Mouse (Mus musculus) neural tube, embryonic 13.5 days (tissue): ENCODE data around the gene Sufu. TPM values are rescaled to one million over a fixed set of nuclear protein-coding genes. Genes with fewer than 3 reads are reported as not detected.

Source experiments
- ATAC-seq: fragments of 200-750 bp; cut with Nextera tagmentation; 2 replicates; pipeline ENCODE4 v1.8.0; 2017; ENCODE audit warnings: low read depth, mild to moderate bottlenecking, moderate TSS enrichment, moderate library complexity
- H3K27ac ChIP-seq: fragments of 300-500 bp; sonication (generic); replicated peaks from 2 replicates; pipeline ENCODE4 v1.5.1; 2015; ENCODE audit warnings: moderate library complexity, mild to moderate bottlenecking, inconsistent platforms
- H3K27me3 ChIP-seq: fragments of 300-500 bp; sonication (generic); 2 replicates; pipeline ENCODE4 v1.6.1; 2015; ENCODE audit warnings: mild to moderate bottlenecking, inconsistent platforms
- H3K36me3 ChIP-seq: fragments of 300-500 bp; sonication (generic); 2 replicates; pipeline ENCODE4 v1.6.1; 2015; ENCODE audit warnings: mild to moderate bottlenecking, inconsistent platforms
- H3K4me1 ChIP-seq: fragments of 300-500 bp; sonication (generic); replicated peaks from 2 replicates; pipeline ENCODE4 v1.6.1; 2015; ENCODE audit warnings: inconsistent platforms
- H3K4me2 ChIP-seq: fragments of 300-500 bp; sonication (generic); 2 replicates; pipeline ENCODE4 v1.6.1; 2015; ENCODE audit warnings: inconsistent platforms, mild to moderate bottlenecking, moderate library complexity
- H3K4me3 ChIP-seq: fragments of 300-500 bp; sonication (generic); 2 replicates; pipeline ENCODE4 v1.5.1; 2015; ENCODE audit warnings: mild to moderate bottlenecking, inconsistent platforms
- H3K9ac ChIP-seq: fragments of 300-500 bp; sonication (generic); 2 replicates; pipeline ENCODE4 v1.6.1; 2015; ENCODE audit warnings: moderate library complexity, mild to moderate bottlenecking, inconsistent platforms
- H3K9me3 ChIP-seq: fragments of 300-500 bp; sonication (generic); 2 replicates; pipeline ENCODE4 v1.6.1; 2016; ENCODE audit warnings: inconsistent platforms
- WGBS: fragments of 180-500 bp; shearing (Covaris S2); methylation state at CpG from one replicate; pipeline ENCODE4 v1.1.7; 2015; 5-methylcytosine and 5-hydroxymethylcytosine counted together
- polyA plus RNA-seq: library from polyadenylated mRNA; unstranded; fragments of >200 nt; fragmentation: Nextera tagmentation; extraction: Ambion mirVana; gene quantifications from 2 replicates; pipeline ENCODE4 v1.2.1, GENCODE M21; 2015

Sufu gene
- polyA plus RNA-seq, 1 experiment from 2014 or later, result 24.8 TPM

DNA sequence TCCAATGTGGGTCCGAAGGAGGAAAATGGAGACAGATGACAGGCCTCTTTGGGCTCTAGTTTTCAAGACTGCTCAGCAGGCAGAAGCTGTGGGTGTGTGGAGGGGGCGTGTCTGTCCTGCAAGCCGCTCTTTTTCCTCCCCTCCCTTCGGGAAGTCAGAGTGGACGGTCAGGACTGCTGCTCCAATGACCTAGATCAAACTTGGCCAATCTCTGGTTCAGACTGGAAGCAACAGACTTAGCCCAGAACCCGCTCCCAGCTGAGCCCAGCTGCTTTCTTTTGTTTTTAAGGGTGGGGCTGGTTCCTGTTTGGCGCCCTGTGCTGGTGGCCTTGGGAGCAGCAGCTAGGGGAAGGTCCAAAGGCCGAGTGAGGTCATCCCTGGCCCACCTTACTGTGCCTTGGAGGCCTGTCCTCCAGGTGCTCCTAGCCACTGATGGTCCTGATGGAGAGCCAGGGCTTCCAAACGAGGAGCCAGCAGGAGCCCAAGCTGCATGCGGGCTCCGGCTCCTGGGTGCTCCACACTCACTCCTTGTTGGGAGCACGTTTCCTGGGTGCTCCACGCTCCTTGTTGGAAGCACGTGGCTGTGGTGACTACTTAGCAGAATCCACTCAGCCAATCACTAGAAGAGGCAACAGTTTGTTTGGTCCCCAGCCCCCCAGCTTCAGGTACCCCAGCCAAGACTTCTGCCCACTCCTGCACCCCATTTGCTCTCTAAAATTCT lies 128.1 kb downstream of the Sufu start:
- WGBS, result 29% methylated on average over 14 of the region's 14 CpGs
- no peaks in the 10 kb centered on the region for H3K9me3 ChIP-seq
- H3K27me3 ChIP-seq, result no peaks in the 10 kb centered on the region
- peak overlapping the region; percentile 89 for H3K27ac ChIP-seq
- no peak overlapping the region for H3K4me3 ChIP-seq
- no peaks in the 10 kb centered on the region for H3K36me3 ChIP-seq
- no peak for ATAC-seq
- peaks cover 80% of the 10 kb centered on the region for H3K4me1 ChIP-seq
- H3K9ac ChIP-seq, result peak overlapping the region; percentile 49
- H3K4me2 ChIP-seq, result peak overlapping the region; percentile 54

- peak overlapping the region; percentile 26; the same call in 1 of the 2 replicates for H3K9ac ChIP-seq
- H3K4me1 ChIP-seq, result peaks cover 92% of the 10 kb centered on the region
- H3K4me3 ChIP-seq, result no peak overlapping the region
- no peaks in the 10 kb centered on the region for H3K36me3 ChIP-seq
- H3K27me3 ChIP-seq, result no peaks in the 10 kb centered on the region
- no peak for ATAC-seq
- H3K4me2 ChIP-seq, result no peak overlapping the region
- H3K27ac ChIP-seq, result peak overlapping the region; percentile 61
- WGBS, result 42% methylated on average over 10 of the region's 10 CpGs
- no peaks in the 10 kb centered on the region for H3K9me3 ChIP-seq
These were observed 129.3 kb downstream of the Sufu start for GRCm38 (mm10) chr19:46525691-46526631.

- Histone ChIP-seq H3K36me3 (no peaks in the 10 kb centered on the region), H3K4me1 (peaks cover 99% of the 10 kb centered on the region), H3K27me3 (no peaks in the 10 kb centered on the region), H3K4me3 (peak overlapping the region; percentile 23), H3K4me2 (peak overlapping the region; percentile 59), H3K27ac (peak overlapping the region; percentile 92), H3K9ac (peak overlapping the region; percentile 69), H3K9me3 (no peaks in the 10 kb centered on the region)
- no peak for ATAC-seq
- WGBS, result 12% methylated on average over 17 of the region's 17 CpGs
These were observed 131.2 kb downstream of the Sufu start for GRCm38 (mm10) chr19:46527632-46528528.

GRCm38 (mm10) chr19:46528529-46529213 lies 132.0 kb downstream of the Sufu start:
- Histone ChIP-seq H3K4me2 (peak overlapping the region; percentile 59), H3K4me1 (peaks cover 99% of the 10 kb centered on the region), H3K27me3 (no peaks in the 10 kb centered on the region), H3K4me3 (peak overlapping the region; percentile 23), H3K27ac (peak overlapping the region; percentile 92), H3K9me3 (no peaks in the 10 kb centered on the region), H3K36me3 (no peaks in the 10 kb centered on the region), H3K9ac (peak overlapping the region; percentile 69)
- WGBS, result under 1% methylated on average over 20 of the region's 20 CpGs
- peak; percentile 65 for ATAC-seq

DNA sequence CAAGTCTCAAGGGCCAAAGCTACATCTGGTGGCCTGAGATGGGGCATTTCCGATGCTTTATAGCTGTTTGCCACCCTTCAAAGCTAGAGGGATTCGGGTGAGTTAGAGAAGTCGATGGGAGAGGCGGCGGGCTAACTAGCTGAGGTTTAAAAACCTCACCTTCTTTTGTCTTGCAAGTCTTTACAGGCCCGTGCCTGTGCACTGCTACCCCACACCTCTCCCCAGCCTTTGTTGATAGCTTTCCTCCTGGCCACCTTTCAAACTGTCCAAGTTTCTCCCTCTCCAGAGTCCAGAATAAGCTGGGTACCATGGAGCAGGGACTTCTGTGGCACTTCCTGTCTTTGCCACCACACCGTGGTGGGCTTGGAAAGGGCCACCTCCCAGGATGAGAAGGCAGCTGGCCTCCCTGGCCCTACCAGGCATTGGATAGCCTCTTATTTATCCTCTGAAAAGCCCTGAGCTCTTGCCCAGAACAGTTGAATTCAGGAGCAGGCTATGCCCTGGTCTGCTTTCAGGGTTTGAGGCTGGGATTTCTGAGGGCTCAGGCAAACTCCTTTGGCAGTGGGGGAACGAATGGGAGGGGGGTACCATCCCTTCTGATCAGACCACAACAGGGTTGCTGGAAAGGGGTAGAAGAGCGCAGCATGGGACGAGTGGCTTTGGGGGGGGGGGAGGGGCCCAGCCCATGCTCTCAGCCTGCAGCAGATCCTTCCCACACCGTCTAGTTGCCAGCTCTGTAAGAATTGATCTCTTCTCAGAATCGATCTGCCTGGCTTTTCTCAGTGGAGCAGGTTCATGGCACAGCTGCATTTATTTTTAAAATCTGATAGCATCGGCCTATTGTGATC lies 133.1 kb downstream of the Sufu start:
- Histone ChIP-seq H3K4me1 (peaks cover 97% of the 10 kb centered on the region), H3K4me2 (peak overlapping the region; percentile 59), H3K9me3 (no peaks in the 10 kb centered on the region), H3K4me3 (no peak overlapping the region), H3K27me3 (no peaks in the 10 kb centered on the region), H3K27ac (peak overlapping the region; percentile 92), H3K9ac (peak overlapping the region; percentile 69), H3K36me3 (no peaks in the 10 kb centered on the region)
- ATAC-seq, result 0 out of 2 replicates have a peak, but pooled peaks have one; percentile 2
- 5% methylated on average over 13 of the region's 13 CpGs for WGBS

GRCm38 (mm10) chr19:46530449-46530990 lies 133.8 kb downstream of the Sufu start:
- Histone ChIP-seq H3K4me2 (peak overlapping the region; percentile 59), H3K9me3 (no peaks in the 10 kb centered on the region), H3K4me1 (peaks cover 94% of the 10 kb centered on the region), H3K27ac (peak overlapping the region; percentile 92), H3K4me3 (no peak overlapping the region), H3K27me3 (no peaks in the 10 kb centered on the region), H3K36me3 (no peaks in the 10 kb centered on the region), H3K9ac (peak overlapping the region; percentile 69)
- no peak for ATAC-seq
- 12% methylated on average over 8 of the region's 8 CpGs for WGBS

GRCm38 (mm10) chr19:46531071-46532030 lies 134.7 kb downstream of the Sufu start:
- H3K4me2 ChIP-seq, result peak overlapping the region; percentile 59
- H3K4me3 ChIP-seq, result no peak overlapping the region
- peaks cover 6% of the 10 kb centered on the region for H3K36me3 ChIP-seq
- peak overlapping the region; percentile 69 for H3K9ac ChIP-seq
- peaks cover 86% of the 10 kb centered on the region for H3K4me1 ChIP-seq
- no peaks in the 10 kb centered on the region for H3K27me3 ChIP-seq
- ATAC-seq, result no peak
- no peaks in the 10 kb centered on the region for H3K9me3 ChIP-seq
- H3K27ac ChIP-seq, result peak overlapping the region; percentile 92
- 11% methylated on average over 16 of the region's 16 CpGs for WGBS

DNA sequence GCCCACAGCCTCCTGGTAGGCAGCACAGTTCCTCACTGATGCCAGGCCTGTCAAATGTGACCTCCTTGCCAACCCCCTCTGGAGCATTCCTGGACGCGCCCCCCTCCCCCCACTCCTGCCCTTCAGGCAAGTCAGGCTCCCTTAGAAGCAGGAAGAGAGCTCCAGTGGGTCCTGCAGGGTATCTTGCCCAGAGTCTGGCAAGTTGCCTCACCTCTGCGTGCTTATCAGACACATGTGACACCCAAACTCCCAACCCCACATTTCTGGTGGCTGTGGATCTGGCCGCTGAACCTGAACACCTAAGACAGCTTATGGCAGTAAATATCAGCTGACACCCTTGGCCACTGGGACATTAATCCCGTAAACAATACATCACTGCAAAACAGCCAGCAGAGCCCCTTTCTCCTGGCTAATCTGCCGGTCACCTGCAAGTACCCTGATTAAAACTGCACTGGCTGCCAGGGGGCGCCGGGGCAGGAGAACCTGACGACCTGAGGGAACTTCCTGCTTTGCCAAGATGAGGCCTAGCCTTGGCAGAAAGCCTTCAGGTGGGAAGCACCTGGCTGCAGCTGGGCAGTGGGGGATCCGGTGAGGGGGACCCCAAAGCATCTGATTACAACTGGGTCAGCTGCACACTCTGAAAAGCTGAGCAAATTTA lies 135.5 kb downstream of the Sufu start:
- Histone ChIP-seq H3K4me1 (peaks cover 79% of the 10 kb centered on the region), H3K4me2 (no peak overlapping the region), H3K27ac (peak overlapping the region; percentile 78), H3K9ac (peak overlapping the region; percentile 52), H3K36me3 (peaks cover 10% of the 10 kb centered on the region), H3K4me3 (no peak overlapping the region), H3K27me3 (no peaks in the 10 kb centered on the region), H3K9me3 (no peaks in the 10 kb centered on the region)
- WGBS, result 12% methylated on average over 10 of the region's 10 CpGs
- no peak for ATAC-seq

DNA sequence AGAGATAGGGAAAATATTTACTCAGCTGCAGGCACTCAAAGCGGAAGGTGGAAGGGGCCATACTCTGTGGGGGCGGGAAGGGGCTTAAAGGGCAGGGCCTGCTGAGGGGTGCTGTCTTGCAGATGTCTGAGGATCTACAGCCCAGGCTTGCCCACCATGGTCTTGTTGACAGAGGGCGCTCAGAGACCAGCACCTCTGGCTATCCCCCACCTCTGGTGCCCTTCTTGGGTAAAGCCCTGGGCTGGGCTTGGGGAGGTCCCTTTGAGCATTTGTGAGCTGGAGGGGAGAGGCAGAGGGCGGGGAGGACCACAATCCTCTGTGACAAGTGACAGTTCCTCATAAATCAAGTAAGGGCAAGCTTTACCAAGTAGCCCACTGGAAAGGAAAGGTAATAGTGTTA lies 136.4 kb downstream of the Sufu start:
- WGBS, result 50% methylated on average over 4 of the region's 4 CpGs
- H3K27me3 ChIP-seq, result no peaks in the 10 kb centered on the region
- H3K9ac ChIP-seq, result peak overlapping the region; percentile 52; the same call in 1 of the 2 replicates

More for the DNA sequence above, 136.4 kb downstream of the Sufu start:
- peak overlapping the region; percentile 78 for H3K27ac ChIP-seq
- peaks cover 70% of the 10 kb centered on the region for H3K4me1 ChIP-seq
- no peak overlapping the region for H3K4me2 ChIP-seq
- no peak for ATAC-seq
- no peak overlapping the region for H3K4me3 ChIP-seq
- H3K9me3 ChIP-seq, result no peaks in the 10 kb centered on the region
- peaks cover 10% of the 10 kb centered on the region for H3K36me3 ChIP-seq
